Mouse (Mus musculus): ENCODE results near the gene Gm42420. TPM values are rescaled to one million over a fixed set of nuclear protein-coding genes. Genes with fewer than 3 reads are reported as not detected.

The Gm42420 gene
- polyA plus RNA-seq, 1 experiment from 2014 or later: 0.74 TPM

- peak overlapping the region; percentile 100; the same call in 1 of the 2 replicates for H3K27ac ChIP-seq
- H3K27me3 ChIP-seq (ENCODE audit: poor library complexity, severe bottlenecking): no peaks in the 10 kb centered on the region
- WGBS: 88% methylated on average over 2 of the region's 2 CpGs
- DNase-seq (ENCODE audit: extremely low spot score, low spot score): no peak
- H3K36me3 ChIP-seq (replicated peaks): peaks cover 38% of the 10 kb centered on the region
- peaks cover 60% of the 10 kb centered on the region for H3K4me1 ChIP-seq
- H3K4me3 ChIP-seq: peak overlapping the region; percentile 94
- no peaks in the 10 kb centered on the region for H3K9me3 ChIP-seq
Observed at GRCm38 (mm10) chr6:39555648-39555945, 30.0 kb upstream of the Gm42420 start.

DNA sequence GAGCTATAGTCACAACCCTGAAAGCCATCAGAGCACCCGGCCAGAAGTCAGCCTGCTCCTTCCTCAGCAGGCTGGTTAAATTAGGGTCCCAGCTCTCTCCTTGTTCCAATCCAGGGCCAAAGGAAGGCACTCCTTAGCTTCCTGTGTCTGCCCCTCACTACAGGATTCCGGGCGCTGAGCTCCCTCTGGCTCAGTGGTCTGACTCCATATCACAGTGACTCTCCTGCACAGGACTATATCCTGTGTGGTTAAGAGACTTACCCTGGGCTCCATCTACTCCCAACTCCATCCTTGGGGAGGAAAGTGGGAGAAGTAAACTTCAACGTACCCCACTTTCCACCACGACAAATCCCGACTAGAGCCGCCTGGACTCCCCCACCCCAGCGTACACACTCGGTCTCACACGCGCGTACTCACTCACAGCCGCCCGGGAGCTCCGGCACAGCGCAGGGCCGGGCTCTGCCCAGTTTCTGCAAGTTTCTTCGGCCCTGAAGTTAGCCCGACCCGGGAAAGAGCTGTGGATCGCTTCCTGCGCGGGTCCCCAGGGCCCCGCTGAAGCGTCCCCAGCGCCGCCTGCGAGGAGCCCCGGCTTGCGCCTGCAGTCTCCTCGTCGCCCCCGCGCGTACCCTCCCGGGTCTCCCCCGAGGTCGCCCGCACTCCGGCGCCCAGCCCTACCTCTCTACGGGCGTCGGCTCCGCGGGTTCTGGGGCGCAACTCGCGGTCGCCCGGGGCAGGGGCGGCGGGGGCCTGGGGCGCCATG lies 28.5 kb upstream of the Gm42420 start:
- H3K4me1 ChIP-seq: peaks cover 58% of the 10 kb centered on the region

GRCm38 (mm10) chr6:39557723-39558261 lies 27.8 kb upstream of the Gm42420 start, which contains the start of gene Dennd2a:
Gene Dennd2a (minus strand): TSS chr6:39557867.
- H3K9me3 ChIP-seq: no peaks in the 10 kb centered on the region
- no peaks in the 10 kb centered on the region for H3K27me3 ChIP-seq (ENCODE audit: poor library complexity, severe bottlenecking)
- peaks cover 18% of the 10 kb centered on the region for H3K36me3 ChIP-seq (replicated peaks)
- peaks cover 53% of the 10 kb centered on the region for H3K4me1 ChIP-seq
- peak within 1 kb of the TSS; percentile 94 for H3K4me3 ChIP-seq
- H3K27ac ChIP-seq: peak within 1 kb of the TSS; percentile 100
- peak; percentile 95 for DNase-seq (ENCODE audit: extremely low spot score, low spot score)
- WGBS: under 1% methylated on average over 50 of the region's 50 CpGs

More for the DNA sequence above, 28.5 kb upstream of the Gm42420 start:
- Histone ChIP-seq H3K4me3 (peak overlapping the region; percentile 94), H3K9me3 (no peaks in the 10 kb centered on the region), H3K27me3 (ENCODE audit: poor library complexity, severe bottlenecking) (no peaks in the 10 kb centered on the region), H3K36me3 (replicated peaks) (peaks cover 23% of the 10 kb centered on the region), H3K27ac (peak overlapping the region; percentile 100)
- under 1% methylated on average over 54 of the region's 54 CpGs for WGBS
- DNase-seq (ENCODE audit: extremely low spot score, low spot score): peak; percentile 61

GRCm38 (mm10) chr6:39559276-39559939 lies 26.1 kb upstream of the Gm42420 start:
- no peak for DNase-seq (ENCODE audit: extremely low spot score, low spot score)
- Histone ChIP-seq H3K9me3 (no peaks in the 10 kb centered on the region), H3K4me1 (peaks cover 50% of the 10 kb centered on the region), H3K27ac (peak overlapping the region; percentile 56), H3K27me3 (ENCODE audit: poor library complexity, severe bottlenecking) (peaks cover 5% of the 10 kb centered on the region), H3K4me3 (no peak overlapping the region), H3K36me3 (replicated peaks) (peaks cover 9% of the 10 kb centered on the region)
- WGBS: 62% methylated on average over 6 of the region's 6 CpGs

DNA sequence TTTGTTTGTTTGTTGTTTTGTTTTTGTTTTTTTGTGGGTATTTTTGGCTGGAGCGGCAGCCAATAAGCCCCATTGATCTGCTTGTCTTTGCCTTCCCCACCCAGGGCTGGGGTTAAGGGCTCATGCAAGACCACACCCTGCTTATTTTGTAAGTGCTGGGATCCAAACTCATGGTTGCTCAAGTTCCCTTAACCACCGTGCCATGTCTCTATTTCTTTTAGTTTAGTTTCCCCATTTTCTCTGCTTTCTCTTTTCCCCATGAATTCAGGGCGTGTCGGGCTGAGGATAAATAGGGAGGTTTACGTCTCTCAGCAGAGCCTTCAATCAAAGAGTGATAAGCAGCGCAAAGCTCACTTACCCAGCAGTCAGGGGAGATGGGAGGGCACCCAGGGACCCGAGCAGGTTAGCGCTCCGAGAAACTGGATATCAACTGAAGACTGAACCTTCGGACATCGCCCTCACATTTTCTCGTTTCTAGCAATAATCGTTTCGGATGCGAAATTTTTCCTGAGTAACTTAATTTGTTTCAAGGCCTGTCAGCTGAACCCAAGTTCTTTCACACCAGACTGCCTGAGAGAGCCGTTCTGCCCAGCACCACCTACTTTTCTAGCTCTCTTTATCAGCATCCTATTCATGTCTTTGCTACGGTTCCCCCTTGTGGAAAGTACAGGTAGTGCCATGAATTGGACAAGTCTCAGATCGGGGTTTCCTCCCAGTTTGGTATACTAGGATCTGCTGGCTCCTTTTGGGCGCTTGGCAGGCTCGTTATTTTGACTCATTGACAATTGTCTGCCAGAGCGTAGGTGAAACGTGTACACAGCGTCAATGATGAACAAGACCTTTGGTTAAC lies 23.2 kb upstream of the Gm42420 start:
- H3K4me1 ChIP-seq: peaks cover 24% of the 10 kb centered on the region
- no peaks in the 10 kb centered on the region for H3K36me3 ChIP-seq (replicated peaks)
- H3K4me3 ChIP-seq: peak overlapping the region; percentile 27
- WGBS: 21% methylated on average over 23 of the region's 23 CpGs
- no peak overlapping the region; the same call in 1 of the 2 replicates for H3K27ac ChIP-seq
- no peaks in the 10 kb centered on the region for H3K9me3 ChIP-seq
- peak; percentile 79 for DNase-seq (ENCODE audit: extremely low spot score, low spot score)
- peaks cover 5% of the 10 kb centered on the region for H3K27me3 ChIP-seq (ENCODE audit: poor library complexity, severe bottlenecking)

- Histone ChIP-seq H3K4me3 (no peak overlapping the region), H3K27me3 (ENCODE audit: poor library complexity, severe bottlenecking) (peaks cover 9% of the 10 kb centered on the region), H3K36me3 (replicated peaks) (no peaks in the 10 kb centered on the region), H3K9me3 (no peaks in the 10 kb centered on the region), H3K27ac (no peak overlapping the region), H3K4me1 (no peaks in the 10 kb centered on the region)
- 15% methylated on average over 5 of the region's 5 CpGs for WGBS
- DNase-seq (ENCODE audit: extremely low spot score, low spot score): no peak
Observed at GRCm38 (mm10) chr6:39567528-39567927, 18.0 kb upstream of the Gm42420 start.

- Histone ChIP-seq H3K9me3 (no peaks in the 10 kb centered on the region), H3K4me3 (no peak overlapping the region), H3K36me3 (replicated peaks) (no peaks in the 10 kb centered on the region), H3K27ac (no peak overlapping the region), H3K27me3 (ENCODE audit: poor library complexity, severe bottlenecking) (peaks cover 7% of the 10 kb centered on the region; the same call in 1 of the 2 replicates), H3K4me1 (peaks cover 24% of the 10 kb centered on the region)
- DNase-seq (ENCODE audit: extremely low spot score, low spot score): no peak
- 83% methylated on average over 3 of the region's 3 CpGs for WGBS
Observed at GRCm38 (mm10) chr6:39570426-39570825, 15.1 kb upstream of the Gm42420 start.

- peak within 1 kb of the TSS; percentile 85 for H3K4me3 ChIP-seq
- H3K36me3 ChIP-seq (replicated peaks): no peaks in the 10 kb centered on the region; the same call in 1 of the 2 replicates
- H3K4me1 ChIP-seq: peaks cover 24% of the 10 kb centered on the region
- under 1% methylated on average over 49 of the region's 49 CpGs for WGBS
- no peaks in the 10 kb centered on the region for H3K9me3 ChIP-seq
- H3K27ac ChIP-seq: peak within 1 kb of the TSS; percentile 92
- peak; percentile 86 for DNase-seq (ENCODE audit: extremely low spot score, low spot score)
- H3K27me3 ChIP-seq (ENCODE audit: poor library complexity, severe bottlenecking): peaks cover 7% of the 10 kb centered on the region; the same call in 1 of the 2 replicates
Observed at GRCm38 (mm10) chr6:39573791-39574554, 11.6 kb upstream of the Gm42420 start, which contains the start of gene Adck2. Gene Adck2 (plus strand): TSS chr6:39573873.

DNA sequence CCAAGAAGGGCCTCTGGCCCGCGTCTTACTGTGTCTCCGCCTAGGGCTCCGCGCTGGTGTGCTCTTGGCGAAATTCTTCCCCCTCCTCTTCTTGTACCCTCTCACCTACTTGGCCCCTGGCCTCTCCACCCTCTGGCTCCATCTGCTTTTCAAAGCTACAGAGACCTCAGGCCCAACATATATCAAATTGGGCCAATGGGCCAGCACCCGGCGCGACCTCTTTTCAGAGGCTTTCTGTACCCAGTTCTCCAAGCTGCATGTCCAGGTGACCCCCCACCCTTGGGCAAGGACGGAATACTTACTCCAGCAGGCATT lies 11.0 kb upstream of the Gm42420 start:
- Histone ChIP-seq H3K27ac (peak overlapping the region; percentile 92), H3K9me3 (no peaks in the 10 kb centered on the region), H3K36me3 (replicated peaks) (peaks cover 5% of the 10 kb centered on the region), H3K4me3 (peak overlapping the region; percentile 85), H3K27me3 (ENCODE audit: poor library complexity, severe bottlenecking) (peaks cover 7% of the 10 kb centered on the region; the same call in 1 of the 2 replicates), H3K4me1 (peaks cover 24% of the 10 kb centered on the region)
- DNase-seq (ENCODE audit: extremely low spot score, low spot score): no peak
- 28% methylated on average over 10 of the region's 10 CpGs for WGBS

DNA sequence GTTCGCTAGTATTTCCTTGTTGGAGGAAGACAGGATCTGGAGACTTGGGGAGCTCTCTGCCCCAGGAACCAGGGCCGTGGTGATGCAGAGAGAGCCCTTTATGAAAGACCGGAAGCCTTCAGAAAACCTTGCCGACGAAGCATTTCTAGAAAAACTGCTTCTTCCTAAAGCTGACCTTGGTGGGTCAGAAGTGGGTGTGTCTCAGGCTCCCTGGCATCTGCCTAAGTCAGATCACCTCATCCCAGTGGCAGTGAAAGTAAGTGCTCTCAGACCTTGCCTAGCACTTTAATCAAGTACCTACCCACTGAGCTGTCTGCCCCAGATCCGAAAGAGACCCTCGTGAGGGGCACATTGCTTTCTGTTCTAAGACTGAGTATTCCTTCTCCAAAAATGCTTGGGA lies 10.6 kb upstream of the Gm42420 start:
- no peak overlapping the region for H3K27ac ChIP-seq
- H3K27me3 ChIP-seq (ENCODE audit: poor library complexity, severe bottlenecking): peaks cover 7% of the 10 kb centered on the region; the same call in 1 of the 2 replicates

DNA sequence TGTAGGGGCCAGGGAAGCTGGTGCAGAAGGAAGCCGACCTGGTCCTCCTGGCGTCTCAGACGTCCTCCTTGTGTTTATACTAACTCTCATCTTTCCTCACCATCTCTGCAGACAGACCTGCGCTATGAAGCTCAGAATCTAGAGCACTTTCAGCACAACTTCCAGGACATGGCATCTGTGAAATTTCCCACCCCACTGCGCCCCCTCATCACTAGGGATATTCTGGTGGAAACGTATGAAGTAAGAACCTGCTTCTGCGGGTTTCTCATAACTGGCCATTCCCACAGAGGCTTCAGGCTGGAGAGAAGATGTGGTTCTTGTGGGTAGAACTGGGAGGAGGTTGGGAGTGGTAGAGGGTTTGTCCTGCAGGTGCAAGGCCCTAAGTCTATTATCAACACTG lies 6.0 kb upstream of the Gm42420 start:
- Histone ChIP-seq H3K27ac (no peak overlapping the region), H3K27me3 (ENCODE audit: poor library complexity, severe bottlenecking) (no peaks in the 10 kb centered on the region), H3K4me3 (no peak overlapping the region), H3K36me3 (replicated peaks) (peaks cover 42% of the 10 kb centered on the region), H3K4me1 (peaks cover 6% of the 10 kb centered on the region), H3K9me3 (no peaks in the 10 kb centered on the region)
- WGBS: 93% methylated on average over 7 of the region's 7 CpGs
- DNase-seq (ENCODE audit: extremely low spot score, low spot score): no peak

More for the DNA sequence above, 10.6 kb upstream of the Gm42420 start:
- H3K4me3 ChIP-seq: peak overlapping the region; percentile 85
- WGBS: 76% methylated on average over 7 of the region's 7 CpGs
- no peak for DNase-seq (ENCODE audit: extremely low spot score, low spot score)
- no peaks in the 10 kb centered on the region for H3K9me3 ChIP-seq
- H3K4me1 ChIP-seq: peaks cover 24% of the 10 kb centered on the region
- peaks cover 9% of the 10 kb centered on the region for H3K36me3 ChIP-seq (replicated peaks)

- Histone ChIP-seq H3K4me3 (no peak overlapping the region), H3K4me1 (no peaks in the 10 kb centered on the region), H3K27ac (no peak overlapping the region), H3K9me3 (no peaks in the 10 kb centered on the region), H3K36me3 (replicated peaks) (peaks cover 48% of the 10 kb centered on the region), H3K27me3 (ENCODE audit: poor library complexity, severe bottlenecking) (no peaks in the 10 kb centered on the region)
- 63% methylated on average over 2 of the region's 2 CpGs for WGBS
- DNase-seq (ENCODE audit: extremely low spot score, low spot score): no peak
Observed at GRCm38 (mm10) chr6:39580558-39580957, 5.0 kb upstream of the Gm42420 start.
